Mouse (Mus musculus) spleen, adult 18-20 months (tissue): ENCODE results near the gene Pcnx2.

Experiments
- DNase-seq, 2 experiments: peaks; one replicate each; pipeline ENCODE4 v3.0.0; 2022; ENCODE audit warnings: mixed read lengths in 2 of 2

Pcnx2 gene

DNA sequence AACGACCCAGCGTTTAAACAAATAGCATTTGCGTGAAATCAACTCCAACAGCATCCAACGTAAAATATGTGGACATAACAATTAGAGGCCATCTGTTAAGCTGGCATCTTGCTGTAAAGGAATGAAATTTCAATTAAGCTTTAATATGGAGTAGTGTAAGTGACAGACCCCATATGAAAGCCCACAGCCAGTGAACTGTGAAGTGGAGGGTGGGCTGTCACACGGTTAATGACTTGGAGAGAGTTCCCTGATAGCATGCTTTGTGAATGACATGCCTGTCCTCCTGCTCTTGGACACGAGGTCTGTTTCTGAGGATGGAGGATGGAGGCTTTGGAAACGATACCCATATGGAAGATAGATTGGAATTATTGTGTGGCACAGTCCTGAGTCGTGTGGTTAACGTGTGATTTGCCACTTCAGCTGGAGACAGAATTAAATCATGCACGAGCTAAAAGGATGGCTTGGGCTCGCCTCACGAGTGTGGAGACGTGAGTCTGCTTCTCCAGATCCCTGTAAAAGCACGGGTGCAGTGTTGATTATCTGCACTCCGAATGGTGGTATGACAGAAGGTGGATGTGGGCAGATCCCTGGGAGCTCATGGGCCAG, 195.1 kb downstream of the Pcnx2 start:
- no peak for DNase-seq
